Mouse (Mus musculus) heart, postnatal 0 days (tissue): Measurements from ENCODE around the gene Ndc1. TPM values are rescaled to one million over a fixed set of nuclear protein-coding genes. Genes with fewer than 3 reads are reported as not detected.

Experiments used
- ATAC-seq: fragments of 200-750 bp; cut with Nextera tagmentation; 2 replicates; pipeline ENCODE4 v1.8.0; 2017; ENCODE audit warnings: low read depth, moderate number of reproducible peaks, moderate library complexity; ENCODE audit not compliant: insufficient read depth
- DNase-seq: peaks from one replicate; pipeline ENCODE4 v3.0.0-alpha.2; 2016; ENCODE audit warnings: low spot score
- H3K27ac ChIP-seq: fragments of 300-500 bp; sonication (generic); 2 replicates; pipeline ENCODE4 v1.5.1; 2014; ENCODE audit warnings: low read depth, mild to moderate bottlenecking
- H3K27me3 ChIP-seq: fragments of 300-500 bp; sonication (generic); 2 replicates; pipeline ENCODE4 v1.6.1; 2014; ENCODE audit warnings: low read length, mixed read lengths; ENCODE audit not compliant: control insufficient read depth, insufficient read depth
- H3K36me3 ChIP-seq: fragments of 300-500 bp; sonication (generic); replicated peaks from 2 replicates; pipeline ENCODE4 v1.6.1; 2014; ENCODE audit warnings: low read length, mixed read lengths; ENCODE audit not compliant: control insufficient read depth, insufficient read depth
- H3K4me1 ChIP-seq: fragments of 300-500 bp; sonication (generic); 2 replicates; pipeline ENCODE4 v1.6.1; 2014; ENCODE audit warnings: antibody characterized with exemption; ENCODE audit not compliant: control insufficient read depth, insufficient read depth
- H3K4me2 ChIP-seq: fragments of 300-500 bp; sonication (generic); 2 replicates; pipeline ENCODE4 v1.6.1; 2014; ENCODE audit warnings: low read depth, mild to moderate bottlenecking, low read length, moderate library complexity
- H3K4me3 ChIP-seq: fragments of 300-500 bp; sonication (generic); 2 replicates; pipeline ENCODE4 v1.5.1; 2014; ENCODE audit warnings: low read depth, low read length
- H3K9ac ChIP-seq: fragments of 300-500 bp; sonication (generic); replicated peaks from 2 replicates; pipeline ENCODE4 v1.6.1; 2014; ENCODE audit warnings: low read depth, low read length, mixed read lengths
- H3K9me3 ChIP-seq: fragments of 300-500 bp; sonication (generic); replicated peaks from 2 replicates; pipeline ENCODE4 v1.6.1; 2016; ENCODE audit warnings: low read length; ENCODE audit not compliant: control insufficient read depth
- CTCF ChIP-seq: IDR thresholded peaks from 2 replicates; pipeline ENCODE4 v1.5.1; 2016; ENCODE audit warnings: antibody characterized with exemption, control low read depth, low read depth
- EP300 ChIP-seq: IDR thresholded peaks from 2 replicates; pipeline ENCODE4 v1.6.1; 2016; ENCODE audit warnings: antibody characterized with exemption, low read depth
- WGBS: fragments of 180-500 bp; shearing (Covaris S2); extraction: QIAGEN DNeasy Blood & Tissue Kit; methylation state at CpG from one replicate; pipeline ENCODE4 v1.1.7; 2014; 5-methylcytosine and 5-hydroxymethylcytosine counted together
- polyA plus RNA-seq: library from polyadenylated mRNA; unstranded; fragments of >200 nt; fragmentation: Nextera tagmentation; extraction: Ambion mirVana; gene quantifications from 2 replicates; pipeline ENCODE4 v1.2.1, GENCODE M21; 2015
- total RNA-seq: library from RNA; depleted of rRNA; stranded (reverse); fragments of >200 nt; gene quantifications from 2 replicates; pipeline ENCODE4 v1.2.3, GENCODE M21; 2014; ENCODE audit warnings: low replicate concordance

The Ndc1 gene
- total and polyA plus RNA-seq, 2 experiments from 2014 or later = 8.3 to 27.9 TPM

DNA sequence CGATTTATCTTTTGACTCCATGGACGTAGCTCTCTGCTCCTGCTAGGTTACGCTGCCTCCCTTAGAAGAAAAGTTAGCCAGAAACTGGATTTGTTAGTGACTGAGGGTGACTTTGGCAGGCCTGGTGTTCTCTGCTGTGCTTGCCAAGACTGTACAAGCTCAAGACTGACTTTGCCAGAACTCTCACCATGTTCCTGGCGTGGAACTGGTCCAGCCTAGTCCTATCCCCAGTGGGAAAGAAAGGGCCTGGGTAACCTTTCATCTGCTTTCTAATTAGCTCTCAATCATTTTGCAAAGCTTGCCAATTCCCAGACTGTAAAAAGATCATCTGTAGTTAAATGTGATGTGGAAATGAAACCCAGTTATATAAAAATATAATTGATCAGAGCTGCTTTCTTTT lies 19.5 kb downstream of the Ndc1 start:
- H3K27ac ChIP-seq = no peak overlapping the region
- no peak for ATAC-seq
- no peaks in the 10 kb centered on the region for H3K9me3 ChIP-seq
- H3K9ac ChIP-seq = no peak overlapping the region
- no peak for DNase-seq
- peaks cover 70% of the 10 kb centered on the region for H3K36me3 ChIP-seq
- WGBS = 94% methylated on average over 4 of the region's 4 CpGs
- no peak overlapping the region for H3K4me3 ChIP-seq
- no peaks in the 10 kb centered on the region for H3K27me3 ChIP-seq
- no peak overlapping the region for H3K4me2 ChIP-seq
- no peaks in the 10 kb centered on the region for H3K4me1 ChIP-seq
- TF ChIP-seq EP300 (no peak), CTCF (no peak)

DNA sequence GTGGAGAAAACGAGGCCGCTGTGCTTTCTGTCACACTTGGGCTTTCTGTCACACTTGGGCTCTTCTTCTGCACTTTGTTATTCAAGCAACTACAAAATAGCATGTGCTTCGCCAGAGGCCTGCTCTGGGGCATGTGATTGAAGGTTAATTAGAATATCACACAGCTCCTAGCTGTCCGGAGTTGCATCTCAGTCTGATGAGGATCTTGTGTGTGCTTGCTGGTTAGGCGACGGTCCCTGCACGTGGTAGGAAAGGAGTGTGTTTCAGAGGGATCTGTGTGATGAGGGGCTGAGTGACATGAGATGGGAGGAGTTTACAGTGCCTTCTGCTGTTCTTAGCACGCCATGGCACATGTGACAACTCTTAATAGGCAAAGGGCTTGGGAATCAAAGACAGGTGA lies 19.9 kb downstream of the Ndc1 start:
- 88% methylated on average over 8 of the region's 8 CpGs for WGBS
- Histone ChIP-seq H3K27ac (no peak overlapping the region), H3K9ac (no peak overlapping the region), H3K4me3 (no peak overlapping the region), H3K4me1 (no peaks in the 10 kb centered on the region), H3K4me2 (no peak overlapping the region), H3K9me3 (no peaks in the 10 kb centered on the region), H3K27me3 (no peaks in the 10 kb centered on the region), H3K36me3 (peaks cover 68% of the 10 kb centered on the region)
- no peak for ATAC-seq
- no peak for TF ChIP-seq CTCF
- no peak for TF ChIP-seq EP300
- no peak for DNase-seq

- no peaks in the 10 kb centered on the region for H3K9me3 ChIP-seq
- H3K4me3 ChIP-seq = no peak overlapping the region
- H3K27ac ChIP-seq = no peak overlapping the region
- H3K27me3 ChIP-seq = no peaks in the 10 kb centered on the region
- WGBS = 92% methylated on average over 2 of the region's 2 CpGs
- no peaks in the 10 kb centered on the region for H3K4me1 ChIP-seq
- H3K4me2 ChIP-seq = no peak overlapping the region
- peaks cover 64% of the 10 kb centered on the region for H3K36me3 ChIP-seq
- ATAC-seq = no peak
- DNase-seq = no peak
- TF ChIP-seq EP300 = no peak
- no peak for TF ChIP-seq CTCF
- no peak overlapping the region for H3K9ac ChIP-seq
These were observed 20.7 kb downstream of the Ndc1 start for GRCm38 (mm10) chr4:107388291-107388690.

DNA sequence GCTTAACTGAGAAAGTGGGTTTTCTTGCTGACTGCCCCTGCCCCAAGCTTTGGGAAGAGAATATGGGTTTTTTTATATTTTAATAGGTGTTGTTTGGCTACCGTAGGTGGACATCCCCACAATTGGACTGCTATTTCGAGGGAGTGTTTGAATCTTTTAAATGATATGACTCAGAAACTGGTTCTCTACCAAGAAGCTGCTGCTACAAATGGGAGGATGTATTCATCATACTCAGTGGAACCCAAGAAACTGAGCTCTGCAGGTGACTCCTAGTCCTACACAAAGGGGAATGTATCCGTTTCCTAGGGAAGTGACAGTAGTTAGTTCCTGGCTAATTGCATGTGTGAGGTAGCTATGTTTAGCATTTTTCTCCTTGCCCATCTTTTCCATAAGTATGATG lies 21.8 kb downstream of the Ndc1 start:
- DNase-seq (no peak), ATAC-seq (no peak)
- Histone ChIP-seq H3K27ac (no peak overlapping the region), H3K4me1 (no peaks in the 10 kb centered on the region), H3K4me2 (no peak overlapping the region), H3K4me3 (no peak overlapping the region), H3K9me3 (no peaks in the 10 kb centered on the region), H3K36me3 (peaks cover 68% of the 10 kb centered on the region), H3K27me3 (no peaks in the 10 kb centered on the region), H3K9ac (no peak overlapping the region)
- WGBS = 93% methylated on average over 3 of the region's 3 CpGs
- TF ChIP-seq EP300 = no peak
- TF ChIP-seq CTCF = no peak

GRCm38 (mm10) chr4:107393771-107394170 lies 26.2 kb downstream of the Ndc1 start:
- 97% methylated on average over 2 of the region's 2 CpGs for WGBS
- H3K27me3 ChIP-seq = no peaks in the 10 kb centered on the region
- no peaks in the 10 kb centered on the region for H3K9me3 ChIP-seq
- H3K9ac ChIP-seq = no peak overlapping the region
- DNase-seq (no peak), ATAC-seq (no peak)
- H3K4me3 ChIP-seq = no peak overlapping the region
- no peaks in the 10 kb centered on the region for H3K4me1 ChIP-seq
- TF ChIP-seq EP300 (no peak), CTCF (no peak)
- H3K4me2 ChIP-seq = no peak overlapping the region
- peaks cover 65% of the 10 kb centered on the region for H3K36me3 ChIP-seq
- H3K27ac ChIP-seq = no peak overlapping the region

GRCm38 (mm10) chr4:107420202-107420601 lies 52.6 kb downstream of the Ndc1 start:
- Histone ChIP-seq H3K27me3 (0 out of 2 replicates have a peak, but pooled peaks cover 5% of the 10 kb centered on the region), H3K4me2 (no peak overlapping the region), H3K4me1 (no peaks in the 10 kb centered on the region), H3K9ac (no peak overlapping the region), H3K27ac (no peak overlapping the region), H3K9me3 (no peaks in the 10 kb centered on the region), H3K36me3 (peaks cover 5% of the 10 kb centered on the region; the same call in 1 of the 2 replicates), H3K4me3 (no peak overlapping the region)
- ATAC-seq (no peak), DNase-seq (no peak)
- TF ChIP-seq EP300 (no peak), CTCF (no peak)
- WGBS = 56% methylated on average over 4 of the region's 4 CpGs
